Mouse (Mus musculus) midbrain, embryonic 14.5 days (tissue): ENCODE data around the gene Neo1. TPM values are rescaled to one million over a fixed set of nuclear protein-coding genes. Genes with fewer than 3 reads are reported as not detected.

Experiments
- ATAC-seq: fragments of 200-750 bp; cut with Nextera tagmentation; 2 replicates; pipeline ENCODE4 v1.8.0; 2017; ENCODE audit warnings: moderate number of reproducible peaks, moderate library complexity; ENCODE audit not compliant: low FRiP score, low TSS enrichment
- DNase-seq: peaks from one replicate; pipeline ENCODE4 v3.0.0-alpha.2; 2015
- H3K27ac ChIP-seq: fragments of 300-500 bp; sonication (generic); replicated peaks from 2 replicates; pipeline ENCODE4 v1.5.1; 2014; ENCODE audit warnings: mild to moderate bottlenecking, low read depth, low read length, moderate library complexity
- H3K27me3 ChIP-seq: fragments of 300-500 bp; sonication (generic); 2 replicates; pipeline ENCODE4 v1.6.1; 2014; ENCODE audit warnings: low read length, control low read depth, mixed read lengths; ENCODE audit not compliant: control insufficient read depth, insufficient read depth
- H3K36me3 ChIP-seq: fragments of 300-500 bp; sonication (generic); 2 replicates; pipeline ENCODE4 v1.6.1; 2014; ENCODE audit warnings: low read length, control low read depth; ENCODE audit not compliant: control insufficient read depth, insufficient read depth
- H3K4me1 ChIP-seq: fragments of 300-500 bp; sonication (generic); 2 replicates; pipeline ENCODE4 v1.6.1; 2014; ENCODE audit warnings: mild to moderate bottlenecking, antibody characterized with exemption, low read length, control low read depth; ENCODE audit not compliant: control insufficient read depth, insufficient read depth
- H3K4me2 ChIP-seq: fragments of 300-500 bp; sonication (generic); 2 replicates; pipeline ENCODE4 v1.6.1; 2014; ENCODE audit warnings: mild to moderate bottlenecking, low read length, moderate library complexity
- H3K4me3 ChIP-seq: fragments of 300-500 bp; sonication (generic); replicated peaks from 2 replicates; pipeline ENCODE4 v1.5.1; 2014; ENCODE audit warnings: low read depth, low read length
- H3K9ac ChIP-seq: fragments of 300-500 bp; sonication (generic); replicated peaks from 2 replicates; pipeline ENCODE4 v1.6.1; 2014; ENCODE audit warnings: mild to moderate bottlenecking, low read length, moderate library complexity
- H3K9me3 ChIP-seq: fragments of 300-500 bp; sonication (generic); 2 replicates; pipeline ENCODE4 v1.6.1; 2016; ENCODE audit warnings: low read length, control low read depth, mixed read lengths; ENCODE audit not compliant: control insufficient read depth
- WGBS: fragments of 180-500 bp; shearing (Covaris S2); extraction: QIAGEN DNeasy Blood & Tissue Kit; methylation state at CpG from one replicate; pipeline ENCODE4 v1.1.7; 2014; 5-methylcytosine and 5-hydroxymethylcytosine counted together
- polyA plus RNA-seq: library from polyadenylated mRNA; unstranded; fragments of >200 nt; fragmentation: Nextera tagmentation; extraction: Ambion mirVana; gene quantifications from 2 replicates; pipeline ENCODE4 v1.2.1, GENCODE M21; 2014

The Neo1 gene
- polyA plus RNA-seq, 1 experiment from 2014 or later = 59.7 TPM

DNA sequence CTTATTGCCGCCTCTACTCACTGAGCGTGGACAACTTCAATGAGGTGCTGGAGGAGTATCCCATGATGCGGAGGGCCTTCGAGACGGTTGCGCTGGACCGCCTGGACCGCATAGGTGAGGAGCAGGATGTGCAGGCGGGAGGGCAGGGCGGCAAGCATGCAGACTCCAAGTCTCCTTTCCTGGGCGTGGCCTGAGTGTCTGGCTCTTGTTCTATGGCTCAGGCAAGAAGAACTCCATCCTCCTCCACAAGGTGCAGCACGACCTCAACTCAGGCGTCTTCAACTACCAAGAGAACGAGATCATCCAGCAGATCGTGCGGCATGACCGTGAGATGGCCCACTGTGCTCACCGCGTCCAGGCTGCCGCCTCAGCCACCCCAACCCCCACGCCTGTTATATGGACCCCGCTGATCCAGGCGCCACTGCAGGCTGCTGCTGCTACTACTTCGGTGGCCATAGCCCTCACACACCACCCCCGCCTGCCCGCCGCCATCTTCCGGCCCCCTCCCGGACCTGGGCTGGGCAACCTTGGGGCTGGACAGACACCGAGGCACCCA lies 177.1 kb downstream of the Neo1 start:
- Histone ChIP-seq H3K9ac (no peak overlapping the region), H3K9me3 (no peaks in the 10 kb centered on the region), H3K4me3 (no peak overlapping the region), H3K36me3 (peaks cover 44% of the 10 kb centered on the region), H3K27ac (no peak overlapping the region), H3K4me2 (no peak overlapping the region), H3K27me3 (no peaks in the 10 kb centered on the region), H3K4me1 (peaks cover 11% of the 10 kb centered on the region)
- ATAC-seq (no peak), DNase-seq (no peak)
- 31% methylated on average over 30 of the region's 30 CpGs for WGBS

DNA sequence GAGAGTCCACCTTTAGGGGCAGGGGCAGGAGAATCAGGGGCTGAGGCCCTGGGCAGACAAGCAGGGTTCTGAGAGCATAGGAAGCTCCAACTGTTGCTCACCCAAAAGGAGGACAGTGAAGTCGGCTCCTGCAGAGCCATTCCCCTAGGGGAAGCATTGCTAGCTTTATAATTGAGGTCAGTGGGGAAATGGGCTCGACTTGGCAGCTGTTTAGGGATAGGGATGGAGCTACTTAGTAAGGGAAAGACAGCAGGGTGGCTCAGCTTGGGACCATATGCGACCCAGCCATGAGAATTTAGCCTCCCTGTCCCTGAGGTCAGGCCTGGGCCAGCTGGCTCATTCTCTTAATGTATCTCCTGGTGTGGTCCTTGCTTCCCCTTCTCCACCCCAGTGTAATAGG lies 181.3 kb downstream of the Neo1 start:
- no peak for ATAC-seq
- WGBS = 38% methylated on average over 3 of the region's 3 CpGs
- no peak for DNase-seq
- H3K4me3 ChIP-seq = no peak overlapping the region
- H3K4me2 ChIP-seq = no peak overlapping the region
- no peaks in the 10 kb centered on the region for H3K27me3 ChIP-seq
- no peak overlapping the region for H3K9ac ChIP-seq
- H3K4me1 ChIP-seq = peaks cover 9% of the 10 kb centered on the region
- no peak overlapping the region for H3K27ac ChIP-seq
- H3K9me3 ChIP-seq = no peaks in the 10 kb centered on the region
- H3K36me3 ChIP-seq = peaks cover 44% of the 10 kb centered on the region

DNA sequence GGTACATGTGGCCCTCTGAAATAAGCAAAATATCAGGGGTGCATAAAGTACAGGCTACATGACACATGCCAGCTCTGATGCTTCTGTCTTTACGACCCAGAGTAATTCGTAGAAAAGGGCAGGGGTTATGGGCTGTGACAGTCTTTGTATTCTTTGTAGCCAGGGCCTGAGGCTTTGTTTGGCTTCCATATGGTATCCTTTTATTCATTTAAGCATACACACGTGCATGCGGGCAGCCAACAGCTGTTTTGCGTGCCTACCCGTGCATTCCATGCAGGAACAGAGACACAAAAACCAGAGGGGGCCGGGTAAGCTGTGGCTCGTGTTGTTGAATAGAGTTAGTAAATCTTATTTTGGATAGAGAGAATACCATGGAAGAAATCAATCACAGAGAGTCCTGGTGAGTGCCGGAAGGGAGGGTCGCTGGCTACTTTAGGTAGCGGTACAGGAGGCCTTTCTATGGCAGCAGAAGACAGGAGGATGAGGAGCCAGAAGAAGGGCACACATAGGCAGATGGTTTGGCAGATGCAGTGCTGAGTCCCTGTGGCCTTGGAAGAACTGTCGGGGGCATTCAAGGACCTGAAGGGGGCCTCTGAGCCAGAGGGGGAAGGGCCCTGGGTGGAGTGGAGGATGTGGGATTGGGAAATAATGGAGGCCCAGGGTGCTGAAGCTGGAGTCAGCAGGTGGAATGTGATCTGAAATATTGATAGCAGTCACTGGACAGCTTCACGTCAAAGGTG lies 186.5 kb downstream of the Neo1 start:
- Histone ChIP-seq H3K4me1 (peaks cover 16% of the 10 kb centered on the region), H3K36me3 (peaks cover 16% of the 10 kb centered on the region), H3K4me2 (no peak overlapping the region), H3K27ac (peak overlapping the region; percentile 46), H3K9me3 (no peaks in the 10 kb centered on the region), H3K4me3 (no peak overlapping the region), H3K9ac (no peak overlapping the region), H3K27me3 (no peaks in the 10 kb centered on the region)
- 16% methylated on average over 13 of the region's 13 CpGs for WGBS
- DNase-seq (peak; percentile 58), ATAC-seq (no peak)

DNA sequence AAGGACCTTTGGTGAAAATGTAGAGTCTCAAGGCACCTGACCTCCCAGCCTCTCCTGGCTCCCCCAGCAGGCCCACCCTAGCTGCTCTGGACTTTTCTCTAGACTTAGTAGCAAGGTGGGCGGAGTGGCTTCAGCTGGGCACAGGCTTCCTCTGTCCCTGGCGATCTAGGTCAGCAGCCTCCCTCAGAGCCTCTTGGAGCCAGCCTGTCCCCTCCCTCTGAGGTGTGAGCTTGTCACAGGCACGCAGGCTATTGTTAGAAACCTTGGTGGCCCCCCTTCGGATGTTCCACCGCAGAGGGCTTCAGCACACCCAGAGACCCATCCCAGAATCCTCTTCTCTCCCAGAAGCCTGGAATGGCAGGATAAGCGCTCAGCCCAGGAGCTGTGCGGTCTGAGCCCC lies 188.6 kb downstream of the Neo1 start:
- Histone ChIP-seq H3K27me3 (no peaks in the 10 kb centered on the region), H3K4me3 (no peak overlapping the region), H3K27ac (no peak overlapping the region), H3K9me3 (no peaks in the 10 kb centered on the region), H3K36me3 (peaks cover 18% of the 10 kb centered on the region), H3K4me1 (peaks cover 12% of the 10 kb centered on the region), H3K4me2 (no peak overlapping the region), H3K9ac (no peak overlapping the region)
- 76% methylated on average over 7 of the region's 7 CpGs for WGBS
- ATAC-seq (no peak), DNase-seq (no peak)

DNA sequence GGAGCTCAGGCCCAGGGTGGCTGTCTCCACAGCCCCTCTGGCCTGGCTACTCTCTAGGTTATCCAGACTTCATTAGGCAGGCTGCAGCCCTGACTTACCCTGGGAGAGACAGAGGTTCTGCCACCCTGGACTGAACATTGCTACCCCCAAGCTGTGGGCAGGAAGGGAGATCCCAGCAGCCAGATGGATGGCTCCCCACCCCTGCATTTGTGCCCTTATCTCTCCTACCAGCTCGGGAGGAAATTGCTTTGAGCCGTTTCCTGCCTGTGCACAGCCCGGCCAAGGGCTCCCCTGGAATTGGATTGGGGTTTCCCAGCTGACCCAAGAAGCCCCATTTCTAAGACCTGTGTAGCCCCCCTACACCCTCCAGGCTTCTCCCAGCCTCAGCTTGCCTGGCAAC lies 189.2 kb downstream of the Neo1 start:
- no peak overlapping the region for H3K4me2 ChIP-seq
- no peak for ATAC-seq
- 74% methylated on average over 3 of the region's 3 CpGs for WGBS
- no peak overlapping the region for H3K4me3 ChIP-seq
- H3K27ac ChIP-seq = 0 out of 2 replicates have a peak overlapping the region, but pooled peaks have one; percentile 10
- H3K9ac ChIP-seq = no peak overlapping the region; the same call in 1 of the 2 replicates
- no peaks in the 10 kb centered on the region for H3K27me3 ChIP-seq
- H3K36me3 ChIP-seq = peaks cover 18% of the 10 kb centered on the region
- no peak for DNase-seq
- H3K9me3 ChIP-seq = no peaks in the 10 kb centered on the region
- H3K4me1 ChIP-seq = peaks cover 12% of the 10 kb centered on the region

DNA sequence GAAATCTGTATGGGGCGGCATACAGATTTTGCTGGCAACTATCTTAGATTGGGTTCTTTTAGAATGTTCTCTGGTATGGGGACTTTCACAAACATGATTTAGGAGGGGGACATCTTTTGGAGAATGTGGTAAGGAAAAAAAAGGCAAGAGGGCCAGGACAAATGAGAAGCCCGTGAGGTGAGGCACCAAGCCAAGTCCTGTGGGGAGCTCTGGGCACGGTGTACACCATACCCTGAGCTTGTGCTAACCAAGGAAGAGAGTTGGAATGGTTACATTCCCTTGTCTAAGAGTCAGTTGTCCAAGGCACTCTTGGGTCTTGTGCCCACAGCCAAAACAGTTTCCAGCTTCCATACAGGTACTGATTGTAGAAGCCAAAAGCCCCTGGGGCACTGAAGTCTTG lies 191.6 kb downstream of the Neo1 start:
- 91% methylated on average over 3 of the region's 3 CpGs for WGBS
- no peak for ATAC-seq
- peaks cover 3% of the 10 kb centered on the region for H3K4me1 ChIP-seq

DNA sequence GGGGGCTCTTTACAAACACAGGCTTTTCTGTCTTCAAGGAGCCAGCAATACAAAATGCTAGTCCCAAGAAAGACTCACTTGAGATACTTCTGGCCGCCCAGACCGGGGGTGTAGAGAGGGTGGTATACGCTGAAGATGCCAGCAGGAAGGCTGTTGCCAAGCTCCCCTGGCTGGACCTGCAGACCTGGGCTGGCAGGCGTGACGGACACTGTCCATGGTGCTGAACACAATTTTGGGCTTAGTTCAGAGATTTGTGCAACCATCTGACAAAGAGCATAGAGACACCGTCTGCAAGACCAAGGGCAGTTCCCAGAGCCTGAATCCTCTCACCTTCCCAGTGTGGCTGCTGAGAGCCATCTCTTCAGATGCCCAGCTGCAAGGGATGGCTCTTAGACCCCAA lies 194.6 kb downstream of the Neo1 start:
- H3K36me3 ChIP-seq = peaks cover 18% of the 10 kb centered on the region
- no peaks in the 10 kb centered on the region; the same call in 1 of the 2 replicates for H3K27me3 ChIP-seq
- H3K9ac ChIP-seq = no peak overlapping the region
- H3K27ac ChIP-seq = no peak overlapping the region
- WGBS = 31% methylated on average over 6 of the region's 6 CpGs
- DNase-seq (peak; percentile 52), ATAC-seq (no peak)
- H3K9me3 ChIP-seq = no peaks in the 10 kb centered on the region
- no peak overlapping the region for H3K4me2 ChIP-seq
- H3K4me3 ChIP-seq = no peak overlapping the region
- no peaks in the 10 kb centered on the region for H3K4me1 ChIP-seq

More for the DNA sequence above, 191.6 kb downstream of the Neo1 start:
- H3K4me2 ChIP-seq = no peak overlapping the region
- no peak overlapping the region for H3K9ac ChIP-seq
- H3K36me3 ChIP-seq = peaks cover 18% of the 10 kb centered on the region
- no peak for DNase-seq
- H3K27me3 ChIP-seq = no peaks in the 10 kb centered on the region
- H3K4me3 ChIP-seq = no peak overlapping the region
- H3K9me3 ChIP-seq = no peaks in the 10 kb centered on the region
- H3K27ac ChIP-seq = no peak overlapping the region

DNA sequence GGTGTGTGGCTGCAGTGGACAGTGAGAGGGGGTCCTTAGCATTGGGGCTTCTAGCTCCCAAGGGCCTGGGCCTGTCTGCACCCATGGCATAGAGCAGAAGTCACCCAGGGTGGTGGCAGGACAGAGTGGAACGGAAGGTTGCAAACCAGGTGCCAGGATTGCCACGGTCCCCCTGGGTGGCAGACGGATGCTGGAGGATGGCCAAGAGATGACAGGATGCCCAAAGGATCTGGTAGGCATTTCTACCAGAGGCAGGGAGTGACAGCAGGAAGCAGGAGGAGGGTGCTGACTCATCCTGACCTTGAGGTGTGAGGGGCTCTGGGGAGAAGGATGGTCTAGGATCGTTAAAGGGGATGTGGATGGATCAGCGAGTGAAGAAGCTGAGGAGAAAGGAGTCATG lies 197.7 kb downstream of the Neo1 start:
- Histone ChIP-seq H3K27me3 (no peaks in the 10 kb centered on the region; the same call in 1 of the 2 replicates), H3K27ac (no peak overlapping the region), H3K36me3 (no peaks in the 10 kb centered on the region), H3K9me3 (no peaks in the 10 kb centered on the region), H3K4me1 (0 out of 2 replicates have a peak, but pooled peaks cover 3% of the 10 kb centered on the region), H3K9ac (no peak overlapping the region), H3K4me2 (no peak overlapping the region), H3K4me3 (no peak overlapping the region)
- no peak for ATAC-seq
- no peak for DNase-seq
- 84% methylated on average over 5 of the region's 5 CpGs for WGBS

DNA sequence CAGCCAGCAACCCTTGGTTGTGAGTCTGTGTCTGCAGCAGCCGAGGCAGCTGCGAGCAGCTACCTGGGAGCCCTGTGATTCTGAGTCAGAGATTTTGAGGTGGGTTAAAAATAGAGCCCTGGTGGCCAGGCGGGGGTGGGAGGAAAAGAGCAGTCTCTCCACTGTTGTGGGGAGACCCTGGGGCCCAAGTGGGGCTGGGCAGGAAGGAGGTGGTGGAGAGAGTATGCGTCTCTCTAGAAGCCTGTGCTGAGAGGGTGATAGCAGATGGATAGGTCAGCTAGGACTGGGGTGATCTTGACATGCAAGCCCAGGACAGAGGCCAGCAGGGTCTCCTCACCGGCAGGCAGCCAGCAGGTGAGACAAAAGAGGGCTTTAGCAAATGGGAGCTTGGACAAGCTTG lies 199.1 kb downstream of the Neo1 start:
- 67% methylated on average over 5 of the region's 5 CpGs for WGBS
- DNase-seq = no peak

More for the DNA sequence above, 199.1 kb downstream of the Neo1 start:
- no peak overlapping the region for H3K9ac ChIP-seq
- H3K36me3 ChIP-seq = no peaks in the 10 kb centered on the region
- 0 out of 2 replicates have a peak, but pooled peaks cover 3% of the 10 kb centered on the region for H3K4me1 ChIP-seq
- no peak overlapping the region for H3K4me2 ChIP-seq
- no peaks in the 10 kb centered on the region for H3K9me3 ChIP-seq
- H3K27me3 ChIP-seq = no peaks in the 10 kb centered on the region; the same call in 1 of the 2 replicates
- no peak overlapping the region for H3K4me3 ChIP-seq
- ATAC-seq = no peak
- no peak overlapping the region for H3K27ac ChIP-seq
